Mouse (Mus musculus): ENCODE data around the gene Dlk1. TPM values are rescaled to one million over a fixed set of nuclear protein-coding genes. Genes with fewer than 3 reads are reported as not detected.
A peak's percentile ranks its signal among the peaks of the same experiment; 100 is the strongest.
"Not testable (repeated sequence)": the region's sequence is repeated elsewhere in the genome, so short reads cannot be mapped to it uniquely, and the experiment has no call there.

Gene Dlk1
- polyA plus RNA-seq, 1 experiment from 2014 or later = 77.7 TPM

GRCm38 (mm10) chr12:109458896-109459295 lies 6.3 kb downstream of the Dlk1 start:
- ATAC-seq (ENCODE audit: low read depth) = no peak
- Histone ChIP-seq H3K4me2 (peak overlapping the region; percentile 42), H3K4me1 (replicated peaks) (peaks cover 52% of the 10 kb centered on the region), H3K9me3 (no peaks in the 10 kb centered on the region), H3K27me3 (peaks cover 54% of the 10 kb centered on the region), H3K27ac (replicated peaks) (no peak overlapping the region), H3K36me3 (no peaks in the 10 kb centered on the region), H3K4me3 (no peak overlapping the region), H3K9ac (peak overlapping the region; percentile 26; the same call in 1 of the 2 replicates)
- whole genome bisulfite sequencing = 6% methylated on average over 10 of the region's 10 CpGs

- Histone ChIP-seq H3K9ac (peak overlapping the region; percentile 26; the same call in 1 of the 2 replicates), H3K4me1 (replicated peaks) (peaks cover 49% of the 10 kb centered on the region), H3K4me3 (peak overlapping the region; percentile 2; the same call in 1 of the 2 replicates), H3K27ac (replicated peaks) (no peak overlapping the region), H3K36me3 (no peaks in the 10 kb centered on the region), H3K4me2 (peak overlapping the region; percentile 42), H3K27me3 (peaks cover 46% of the 10 kb centered on the region), H3K9me3 (no peaks in the 10 kb centered on the region)
- ATAC-seq (ENCODE audit: low read depth) = peak; percentile 29; the same call in 1 of the 2 replicates
- 27% methylated on average over 49 of the region's 49 CpGs for WGBS
These were observed 7.1 kb downstream of the Dlk1 start for GRCm38 (mm10) chr12:109459481-109460401.

- no peak for ATAC-seq (ENCODE audit: low read depth)
- Histone ChIP-seq H3K9ac (no peak overlapping the region), H3K4me1 (replicated peaks) (peaks cover 25% of the 10 kb centered on the region), H3K27me3 (peaks cover 27% of the 10 kb centered on the region), H3K27ac (replicated peaks) (no peak overlapping the region), H3K36me3 (no peaks in the 10 kb centered on the region), H3K4me2 (no peak overlapping the region), H3K4me3 (no peak overlapping the region), H3K9me3 (no peaks in the 10 kb centered on the region)
- 74% methylated on average over 10 of the region's 10 CpGs for WGBS
These were observed 10.0 kb downstream of the Dlk1 start for GRCm38 (mm10) chr12:109462594-109462993.

- H3K36me3 ChIP-seq; H3K9me3 ChIP-seq; ATAC-seq (ENCODE audit: low read depth); H3K9ac ChIP-seq; H3K27me3 ChIP-seq; H3K4me3 ChIP-seq; H3K4me1 ChIP-seq (replicated peaks); H3K27ac ChIP-seq (replicated peaks); H3K4me2 ChIP-seq: not testable (repeated sequence)
- WGBS = 82% methylated on average over 4 of the region's 4 CpGs
These were observed 14.8 kb downstream of the Dlk1 start for GRCm38 (mm10) chr12:109467417-109467816.

- no peak overlapping the region for H3K27ac ChIP-seq (replicated peaks)
- no peaks in the 10 kb centered on the region for H3K36me3 ChIP-seq
- ATAC-seq (ENCODE audit: low read depth) = no peak
- no peaks in the 10 kb centered on the region for H3K4me1 ChIP-seq (replicated peaks)
- H3K4me3 ChIP-seq = no peak overlapping the region
- 86% methylated on average over 8 of the region's 8 CpGs for WGBS
- no peaks in the 10 kb centered on the region for H3K27me3 ChIP-seq
- H3K9ac ChIP-seq = no peak overlapping the region
- H3K4me2 ChIP-seq = no peak overlapping the region
- no peaks in the 10 kb centered on the region for H3K9me3 ChIP-seq
These were observed 17.2 kb downstream of the Dlk1 start for GRCm38 (mm10) chr12:109469793-109470192.

- no peak for ATAC-seq (ENCODE audit: low read depth)
- 90% methylated on average over 11 of the region's 11 CpGs for WGBS
These were observed 20.0 kb downstream of the Dlk1 start for GRCm38 (mm10) chr12:109472627-109473026.

GRCm38 (mm10) chr12:109473575-109473976 lies 21.0 kb downstream of the Dlk1 start:
- Histone ChIP-seq H3K27me3 (peaks cover 12% of the 10 kb centered on the region; the same call in 1 of the 2 replicates), H3K36me3 (no peaks in the 10 kb centered on the region), H3K9ac (no peak overlapping the region), H3K27ac (replicated peaks) (no peak overlapping the region), H3K4me2 (no peak overlapping the region), H3K4me3 (no peak overlapping the region), H3K9me3 (no peaks in the 10 kb centered on the region), H3K4me1 (replicated peaks) (no peaks in the 10 kb centered on the region)
- no peak for ATAC-seq (ENCODE audit: low read depth)
- 34% methylated on average over 6 of the region's 6 CpGs for WGBS

More at GRCm38 (mm10) chr12:109472627-109473026, 20.0 kb downstream of the Dlk1 start:
- no peak overlapping the region for H3K9ac ChIP-seq
- no peaks in the 10 kb centered on the region for H3K4me1 ChIP-seq (replicated peaks)
- no peaks in the 10 kb centered on the region for H3K36me3 ChIP-seq
- no peaks in the 10 kb centered on the region for H3K9me3 ChIP-seq
- H3K27me3 ChIP-seq = peaks cover 8% of the 10 kb centered on the region; the same call in 1 of the 2 replicates
- H3K4me2 ChIP-seq = no peak overlapping the region
- H3K4me3 ChIP-seq = no peak overlapping the region
- no peak overlapping the region for H3K27ac ChIP-seq (replicated peaks)

GRCm38 (mm10) chr12:109474187-109474606 lies 21.6 kb downstream of the Dlk1 start:
- Histone ChIP-seq H3K9me3 (no peaks in the 10 kb centered on the region), H3K4me3 (no peak overlapping the region), H3K27me3 (peaks cover 12% of the 10 kb centered on the region; the same call in 1 of the 2 replicates), H3K4me1 (replicated peaks) (no peaks in the 10 kb centered on the region), H3K27ac (replicated peaks) (no peak overlapping the region), H3K9ac (no peak overlapping the region), H3K4me2 (no peak overlapping the region), H3K36me3 (no peaks in the 10 kb centered on the region)
- 75% methylated on average over 9 of the region's 9 CpGs for whole genome bisulfite sequencing
- ATAC-seq (ENCODE audit: low read depth) = no peak

GRCm38 (mm10) chr12:109475501-109475900 lies 22.9 kb downstream of the Dlk1 start:
- no peaks in the 10 kb centered on the region for H3K36me3 ChIP-seq
- H3K27ac ChIP-seq (replicated peaks) = no peak overlapping the region
- ATAC-seq (ENCODE audit: low read depth) = no peak
- H3K27me3 ChIP-seq = peaks cover 12% of the 10 kb centered on the region; the same call in 1 of the 2 replicates
- 91% methylated on average over 4 of the region's 4 CpGs for WGBS
- no peak overlapping the region for H3K4me2 ChIP-seq
- H3K9ac ChIP-seq = no peak overlapping the region
- H3K4me3 ChIP-seq = no peak overlapping the region
- H3K4me1 ChIP-seq (replicated peaks) = no peaks in the 10 kb centered on the region
- no peaks in the 10 kb centered on the region for H3K9me3 ChIP-seq

GRCm38 (mm10) chr12:109486525-109486924 lies 33.9 kb downstream of the Dlk1 start:
- WGBS = 73% methylated on average over 1 of the region's 1 CpGs
- H3K4me1 ChIP-seq (replicated peaks); H3K36me3 ChIP-seq; H3K4me3 ChIP-seq; H3K27ac ChIP-seq (replicated peaks); H3K4me2 ChIP-seq; H3K9me3 ChIP-seq; H3K27me3 ChIP-seq; ATAC-seq (ENCODE audit: low read depth); H3K9ac ChIP-seq: not testable (repeated sequence)

- Histone ChIP-seq H3K9me3 (no peaks in the 10 kb centered on the region), H3K27ac (replicated peaks) (no peak overlapping the region), H3K4me1 (replicated peaks) (no peaks in the 10 kb centered on the region), H3K4me2 (no peak overlapping the region), H3K36me3 (no peaks in the 10 kb centered on the region), H3K9ac (no peak overlapping the region), H3K4me3 (no peak overlapping the region), H3K27me3 (no peaks in the 10 kb centered on the region)
- 79% methylated on average over 3 of the region's 3 CpGs for WGBS
- ATAC-seq (ENCODE audit: low read depth) = no peak
These were observed 39.1 kb downstream of the Dlk1 start for GRCm38 (mm10) chr12:109491701-109492100.

GRCm38 (mm10) chr12:109493381-109493780 lies 40.8 kb downstream of the Dlk1 start:
- no peaks in the 10 kb centered on the region for H3K36me3 ChIP-seq
- H3K9me3 ChIP-seq = no peaks in the 10 kb centered on the region
- H3K4me3 ChIP-seq = no peak overlapping the region
- H3K4me2 ChIP-seq = no peak overlapping the region
- no peak overlapping the region for H3K9ac ChIP-seq
- no peaks in the 10 kb centered on the region for H3K27me3 ChIP-seq
- H3K27ac ChIP-seq (replicated peaks) = no peak overlapping the region
- ATAC-seq (ENCODE audit: low read depth) = no peak
- H3K4me1 ChIP-seq (replicated peaks) = no peaks in the 10 kb centered on the region
- WGBS = 65% methylated on average over 9 of the region's 9 CpGs
